Mouse (Mus musculus) small intestine, adult 2 months (tissue): Measurements from ENCODE around the gene Diaph2. TPM values are rescaled to one million over a fixed set of nuclear protein-coding genes. Genes with fewer than 3 reads are reported as not detected.
"Not testable (repeated sequence)": the region's sequence is repeated elsewhere in the genome, so short reads cannot be mapped to it uniquely, and the experiment has no call there.

Source experiments
- H3K27ac ChIP-seq: fragments of 200-500 bp; 2 replicates; pipeline ENCODE4 v1.5.1; 2012; ENCODE audit warnings: low read depth, low read length, control low read depth, inconsistent platforms; ENCODE audit not compliant: insufficient read depth
- H3K27me3 ChIP-seq: fragments of 200-500 bp; 2 replicates; pipeline ENCODE4 v1.6.1; 2012; ENCODE audit warnings: mild to moderate bottlenecking, moderate library complexity, low read length, inconsistent platforms; ENCODE audit not compliant: control insufficient read depth, insufficient read depth
- H3K36me3 ChIP-seq: fragments of 200-500 bp; 2 replicates; pipeline ENCODE4 v1.6.1; 2012; ENCODE audit warnings: mild to moderate bottlenecking, low read length, control low read depth, inconsistent platforms; ENCODE audit not compliant: control insufficient read depth, insufficient read depth
- H3K4me1 ChIP-seq: fragments of 200-500 bp; 2 replicates; pipeline ENCODE4 v1.6.1; 2012; ENCODE audit warnings: low read length, inconsistent platforms, mixed read lengths; ENCODE audit not compliant: control insufficient read depth, insufficient read depth, insufficient read length
- H3K4me3 ChIP-seq: fragments of 200-500 bp; 2 replicates; pipeline ENCODE4 v1.5.1; 2012; ENCODE audit warnings: low read depth, mild to moderate bottlenecking, control low read depth, inconsistent platforms, low read length, moderate library complexity
- CTCF ChIP-seq: fragments of 200-500 bp; IDR thresholded peaks from 2 replicates; pipeline ENCODE4 v1.5.1; 2012; ENCODE audit warnings: low read depth, mild to moderate bottlenecking, control low read depth, inconsistent platforms, low read length, moderate library complexity, mixed read lengths; ENCODE audit not compliant: insufficient replicate concordance, insufficient read length; ENCODE audit errors: extremely low read depth
- POLR2A ChIP-seq: fragments of 200-500 bp; IDR thresholded peaks from 2 replicates; pipeline ENCODE4 v1.6.1; 2012; ENCODE audit warnings: low read depth, mild to moderate bottlenecking, control low read depth, inconsistent platforms, low read length, moderate library complexity
- WGBS: fragments of 180-500 bp; shearing (Covaris S2); methylation state at CpG from one replicate; pipeline ENCODE4 v1.1.7; 2018; 5-methylcytosine and 5-hydroxymethylcytosine counted together
- polyA plus RNA-seq: library from polyadenylated mRNA; depleted of rRNA; stranded (reverse); fragments of >200 nt; gene quantifications from 2 replicates; pipeline ENCODE4 v1.2.3, GENCODE M21; 2012

Gene Diaph2
- polyA plus RNA-seq, 1 experiment, result 1.5 TPM

GRCm38 (mm10) chrX:130149216-130149615 lies 399.7 kb downstream of the Diaph2 start:
- Histone ChIP-seq H3K27me3 (no peaks in the 10 kb centered on the region), H3K4me3 (no peak overlapping the region), H3K27ac (no peak overlapping the region), H3K36me3 (no peaks in the 10 kb centered on the region), H3K4me1 (no peaks in the 10 kb centered on the region)
- TF ChIP-seq CTCF, result no peak
- TF ChIP-seq POLR2A, result no peak

- Histone ChIP-seq H3K4me3 (no peak overlapping the region), H3K36me3 (no peaks in the 10 kb centered on the region), H3K27ac (no peak overlapping the region), H3K4me1 (no peaks in the 10 kb centered on the region), H3K27me3 (no peaks in the 10 kb centered on the region)
- no peak for TF ChIP-seq POLR2A
- no peak for TF ChIP-seq CTCF
- 80% methylated on average over 1 of the region's 1 CpGs for WGBS
These were observed 402.6 kb downstream of the Diaph2 start for GRCm38 (mm10) chrX:130152164-130152563.

- Histone ChIP-seq H3K27me3 (no peaks in the 10 kb centered on the region), H3K27ac (no peak overlapping the region), H3K4me3 (no peak overlapping the region), H3K4me1 (no peaks in the 10 kb centered on the region), H3K36me3 (no peaks in the 10 kb centered on the region)
- 89% methylated on average over 2 of the region's 2 CpGs for WGBS
- TF ChIP-seq POLR2A, result no peak
These were observed 423.6 kb downstream of the Diaph2 start for GRCm38 (mm10) chrX:130173126-130173525.

- Histone ChIP-seq H3K4me1 (no peaks in the 10 kb centered on the region), H3K27ac (no peak overlapping the region), H3K27me3 (no peaks in the 10 kb centered on the region), H3K4me3 (no peak overlapping the region), H3K36me3 (no peaks in the 10 kb centered on the region)
- WGBS, result 56% methylated on average over 1 of the region's 1 CpGs
- TF ChIP-seq CTCF, result no peak
- no peak for TF ChIP-seq POLR2A
These were observed 438.3 kb downstream of the Diaph2 start for GRCm38 (mm10) chrX:130187891-130188290.

GRCm38 (mm10) chrX:130188449-130188848 lies 438.9 kb downstream of the Diaph2 start:
- Histone ChIP-seq H3K36me3 (no peaks in the 10 kb centered on the region), H3K4me3 (no peak overlapping the region), H3K4me1 (no peaks in the 10 kb centered on the region), H3K27me3 (no peaks in the 10 kb centered on the region), H3K27ac (no peak overlapping the region)
- TF ChIP-seq POLR2A (no peak), CTCF (no peak)
- 59% methylated on average over 2 of the region's 2 CpGs for WGBS

- no peaks in the 10 kb centered on the region for H3K27me3 ChIP-seq
- no peak overlapping the region for H3K27ac ChIP-seq
- H3K4me3 ChIP-seq, result no peak overlapping the region
- no peaks in the 10 kb centered on the region for H3K4me1 ChIP-seq
- H3K36me3 ChIP-seq, result no peaks in the 10 kb centered on the region
- TF ChIP-seq POLR2A, result no peak
- TF ChIP-seq CTCF, result no peak
These were observed 439.7 kb downstream of the Diaph2 start for GRCm38 (mm10) chrX:130189250-130189649.

- not testable (repeated sequence) for H3K27me3 ChIP-seq, H3K4me3 ChIP-seq, H3K27ac ChIP-seq, H3K36me3 ChIP-seq, H3K4me1 ChIP-seq
- 85% methylated on average over 3 of the region's 3 CpGs for WGBS
These were observed 447.9 kb downstream of the Diaph2 start for GRCm38 (mm10) chrX:130197412-130197811.

- no peaks in the 10 kb centered on the region for H3K4me1 ChIP-seq
- WGBS, result 54% methylated on average over 2 of the region's 2 CpGs
- H3K36me3 ChIP-seq, result no peaks in the 10 kb centered on the region
- no peak overlapping the region for H3K27ac ChIP-seq
- no peaks in the 10 kb centered on the region for H3K27me3 ChIP-seq
- no peak overlapping the region for H3K4me3 ChIP-seq
- TF ChIP-seq CTCF (no peak), POLR2A (no peak)
These were observed 455.7 kb downstream of the Diaph2 start for GRCm38 (mm10) chrX:130205243-130205642.
